Mouse (Mus musculus): ENCODE results near the gene Knop1. TPM values are rescaled to one million over a fixed set of nuclear protein-coding genes. Genes with fewer than 3 reads are reported as not detected.

The Knop1 gene
- 87.9 and 88.4 TPM in 2 replicates for polyA plus RNA-seq (2015; fragmentation: Nextera tagmentation; extraction: Ambion mirVana)

GRCm38 (mm10) chr7:118855877-118856304 lies at the start of gene Knop1:
Gene Knop1, minus strand, starts transcription at chr7:118856254.
- peak within 1 kb of the TSS; percentile 72 for H3K4me2 ChIP-seq
- H3K4me3 ChIP-seq, result peak within 1 kb of the TSS; percentile 78
- H3K27me3 ChIP-seq, result no peaks in the 10 kb centered on the region
- peak; percentile 65 for ATAC-seq (ENCODE audit: insufficient number of reproducible peaks, low FRiP score, low TSS enrichment, low read depth)
- peak within 1 kb of the TSS; percentile 61 for H3K9ac ChIP-seq
- under 1% methylated on average over 46 of the region's 46 CpGs for WGBS
- H3K9me3 ChIP-seq, result no peaks in the 10 kb centered on the region
- peak within 1 kb of the TSS; percentile 75 for H3K27ac ChIP-seq
- peaks cover 26% of the 10 kb centered on the region for H3K36me3 ChIP-seq
- H3K4me1 ChIP-seq, result peaks cover 18% of the 10 kb centered on the region

- 72% methylated on average over 4 of the region's 4 CpGs for WGBS
Measured at GRCm38 (mm10) chr7:118904530-118904929, 48.5 kb upstream of the Knop1 start.

GRCm38 (mm10) chr7:118903879-118904278 lies 47.8 kb upstream of the Knop1 start:
- 85% methylated on average over 9 of the region's 9 CpGs for WGBS
- H3K27ac ChIP-seq, result no peak overlapping the region
- H3K9ac ChIP-seq, result no peak overlapping the region
- peaks cover 13% of the 10 kb centered on the region for H3K4me1 ChIP-seq
- 0 out of 2 replicates have a peak, but pooled peaks cover 4% of the 10 kb centered on the region for H3K27me3 ChIP-seq
- no peak overlapping the region for H3K4me2 ChIP-seq
- no peaks in the 10 kb centered on the region for H3K9me3 ChIP-seq
- no peak overlapping the region for H3K4me3 ChIP-seq
- ATAC-seq (ENCODE audit: insufficient number of reproducible peaks, low FRiP score, low TSS enrichment, low read depth), result no peak
- H3K36me3 ChIP-seq, result no peaks in the 10 kb centered on the region

More at GRCm38 (mm10) chr7:118904530-118904929, 48.5 kb upstream of the Knop1 start:
- H3K9me3 ChIP-seq, result no peaks in the 10 kb centered on the region
- no peaks in the 10 kb centered on the region for H3K36me3 ChIP-seq
- H3K4me1 ChIP-seq, result peaks cover 13% of the 10 kb centered on the region
- H3K4me3 ChIP-seq, result no peak overlapping the region
- no peak for ATAC-seq (ENCODE audit: insufficient number of reproducible peaks, low FRiP score, low TSS enrichment, low read depth)
- H3K9ac ChIP-seq, result no peak overlapping the region
- H3K27me3 ChIP-seq, result 0 out of 2 replicates have a peak, but pooled peaks cover 4% of the 10 kb centered on the region
- H3K4me2 ChIP-seq, result no peak overlapping the region
- H3K27ac ChIP-seq, result no peak overlapping the region

GRCm38 (mm10) chr7:118902944-118903343 lies 46.9 kb upstream of the Knop1 start:
- H3K4me3 ChIP-seq, result peak overlapping the region; percentile 12; the same call in 1 of the 2 replicates
- peak overlapping the region; percentile 44 for H3K4me2 ChIP-seq
- H3K27me3 ChIP-seq, result 0 out of 2 replicates have a peak, but pooled peaks cover 4% of the 10 kb centered on the region
- ATAC-seq (ENCODE audit: insufficient number of reproducible peaks, low FRiP score, low TSS enrichment, low read depth), result 0 out of 2 replicates have a peak, but pooled peaks have one; percentile 48
- no peaks in the 10 kb centered on the region for H3K9me3 ChIP-seq
- peak overlapping the region; percentile 3; the same call in 1 of the 2 replicates for H3K27ac ChIP-seq
- H3K9ac ChIP-seq, result no peak overlapping the region
- no peaks in the 10 kb centered on the region for H3K36me3 ChIP-seq
- H3K4me1 ChIP-seq, result peaks cover 13% of the 10 kb centered on the region
- 8% methylated on average over 13 of the region's 13 CpGs for WGBS

GRCm38 (mm10) chr7:118900090-118900489 lies 44.0 kb upstream of the Knop1 start:
- Histone ChIP-seq H3K36me3 (no peaks in the 10 kb centered on the region), H3K4me2 (no peak overlapping the region), H3K9me3 (no peaks in the 10 kb centered on the region), H3K27ac (no peak overlapping the region), H3K9ac (no peak overlapping the region), H3K4me3 (no peak overlapping the region), H3K27me3 (0 out of 2 replicates have a peak, but pooled peaks cover 4% of the 10 kb centered on the region), H3K4me1 (peaks cover 13% of the 10 kb centered on the region)
- 69% methylated on average over 2 of the region's 2 CpGs for WGBS
- ATAC-seq (ENCODE audit: insufficient number of reproducible peaks, low FRiP score, low TSS enrichment, low read depth), result no peak

- Histone ChIP-seq H3K9me3 (no peaks in the 10 kb centered on the region), H3K27ac (no peak overlapping the region), H3K27me3 (0 out of 2 replicates have a peak, but pooled peaks cover 4% of the 10 kb centered on the region), H3K4me3 (no peak overlapping the region), H3K36me3 (no peaks in the 10 kb centered on the region), H3K4me1 (peaks cover 9% of the 10 kb centered on the region), H3K9ac (no peak overlapping the region), H3K4me2 (no peak overlapping the region)
- ATAC-seq (ENCODE audit: insufficient number of reproducible peaks, low FRiP score, low TSS enrichment, low read depth), result no peak
Measured at GRCm38 (mm10) chr7:118898063-118898462, 42.0 kb upstream of the Knop1 start.

GRCm38 (mm10) chr7:118895469-118896450 lies 39.7 kb upstream of the Knop1 start:
- no peak overlapping the region; the same call in 1 of the 2 replicates for H3K27ac ChIP-seq

GRCm38 (mm10) chr7:118889046-118889680 lies 33.1 kb upstream of the Knop1 start:
- Histone ChIP-seq H3K36me3 (no peaks in the 10 kb centered on the region), H3K4me3 (no peak overlapping the region), H3K27ac (no peak overlapping the region), H3K4me2 (no peak overlapping the region), H3K27me3 (no peaks in the 10 kb centered on the region), H3K9me3 (no peaks in the 10 kb centered on the region), H3K9ac (no peak overlapping the region), H3K4me1 (peaks cover 2% of the 10 kb centered on the region; the same call in 1 of the 2 replicates)
- 16% methylated on average over 3 of the region's 3 CpGs for WGBS
- no peak for ATAC-seq (ENCODE audit: insufficient number of reproducible peaks, low FRiP score, low TSS enrichment, low read depth)

More at GRCm38 (mm10) chr7:118895469-118896450, 39.7 kb upstream of the Knop1 start:
- 68% methylated on average over 10 of the region's 10 CpGs for WGBS
- H3K9me3 ChIP-seq, result no peaks in the 10 kb centered on the region
- H3K4me1 ChIP-seq, result no peaks in the 10 kb centered on the region
- ATAC-seq (ENCODE audit: insufficient number of reproducible peaks, low FRiP score, low TSS enrichment, low read depth), result no peak
- no peak overlapping the region for H3K9ac ChIP-seq
- H3K4me2 ChIP-seq, result no peak overlapping the region
- H3K27me3 ChIP-seq, result no peaks in the 10 kb centered on the region
- no peaks in the 10 kb centered on the region for H3K36me3 ChIP-seq
- no peak overlapping the region for H3K4me3 ChIP-seq

GRCm38 (mm10) chr7:118887303-118888055 lies 31.4 kb upstream of the Knop1 start:
- Histone ChIP-seq H3K9ac (no peak overlapping the region), H3K4me1 (peaks cover 6% of the 10 kb centered on the region; the same call in 1 of the 2 replicates), H3K27ac (no peak overlapping the region), H3K9me3 (no peaks in the 10 kb centered on the region), H3K4me3 (no peak overlapping the region), H3K4me2 (no peak overlapping the region), H3K36me3 (no peaks in the 10 kb centered on the region), H3K27me3 (no peaks in the 10 kb centered on the region)
- 51% methylated on average over 6 of the region's 6 CpGs for WGBS
- ATAC-seq (ENCODE audit: insufficient number of reproducible peaks, low FRiP score, low TSS enrichment, low read depth), result no peak

GRCm38 (mm10) chr7:118884969-118885368 lies 28.9 kb upstream of the Knop1 start:
- Histone ChIP-seq H3K27me3 (no peaks in the 10 kb centered on the region), H3K4me1 (peaks cover 6% of the 10 kb centered on the region; the same call in 1 of the 2 replicates), H3K36me3 (no peaks in the 10 kb centered on the region), H3K9me3 (no peaks in the 10 kb centered on the region), H3K27ac (no peak overlapping the region), H3K4me3 (no peak overlapping the region), H3K9ac (no peak overlapping the region), H3K4me2 (no peak overlapping the region)
- ATAC-seq (ENCODE audit: insufficient number of reproducible peaks, low FRiP score, low TSS enrichment, low read depth), result no peak
- WGBS, result 84% methylated on average over 4 of the region's 4 CpGs

- no peak overlapping the region for H3K4me3 ChIP-seq
- H3K36me3 ChIP-seq, result no peaks in the 10 kb centered on the region
- no peaks in the 10 kb centered on the region for H3K9me3 ChIP-seq
- H3K27ac ChIP-seq, result no peak overlapping the region
- 57% methylated on average over 4 of the region's 4 CpGs for WGBS
- H3K4me1 ChIP-seq, result peaks cover 6% of the 10 kb centered on the region; the same call in 1 of the 2 replicates
- no peak overlapping the region for H3K4me2 ChIP-seq
- no peaks in the 10 kb centered on the region for H3K27me3 ChIP-seq
- ATAC-seq (ENCODE audit: insufficient number of reproducible peaks, low FRiP score, low TSS enrichment, low read depth), result no peak
- no peak overlapping the region for H3K9ac ChIP-seq
Measured at GRCm38 (mm10) chr7:118883957-118884356, 27.9 kb upstream of the Knop1 start.
